Mouse (Mus musculus) cerebral cortex, adult 2 months (tissue): Measurements from ENCODE around the gene Perm1.

ENCODE experiments used
- WGBS: fragments of 180-500 bp; shearing (Covaris S2); methylation state at CpG from one replicate; pipeline ENCODE4 v1.1.7; 2018; 5-methylcytosine and 5-hydroxymethylcytosine counted together

The Perm1 gene

DNA sequence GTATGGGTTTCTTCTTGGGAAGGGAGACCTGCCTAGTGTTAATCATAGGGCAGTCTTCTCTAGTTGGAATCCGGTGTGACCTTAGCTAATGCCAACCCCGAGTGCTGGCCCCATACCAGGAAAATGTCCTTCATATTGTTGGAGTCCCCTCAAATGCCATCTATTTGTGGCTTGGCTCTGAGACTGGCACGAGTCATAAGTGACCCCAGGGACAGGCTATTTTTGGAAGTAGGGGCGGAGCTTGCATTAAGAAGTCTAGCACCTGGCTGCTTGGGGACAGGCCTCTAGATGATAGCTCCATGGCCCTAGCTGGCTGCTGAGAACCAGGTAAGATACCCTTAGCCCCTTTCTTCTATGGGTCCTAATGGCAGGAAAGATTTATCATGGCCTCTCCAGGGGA, at the start of gene Perm1:
TSS of gene Perm1 (plus strand) at position 220 of the 400 bp plus-strand sequence.
- 72% methylated on average over 4 of the region's 4 CpGs for WGBS

GRCm38 (mm10) chr4:156166477-156166876, 49.2 kb upstream of the Perm1 start:
- 84% methylated on average over 9 of the region's 9 CpGs for WGBS

- WGBS: 94% methylated on average over 8 of the region's 8 CpGs
These were observed 47.1 kb upstream of the Perm1 start for GRCm38 (mm10) chr4:156168611-156169010.

DNA sequence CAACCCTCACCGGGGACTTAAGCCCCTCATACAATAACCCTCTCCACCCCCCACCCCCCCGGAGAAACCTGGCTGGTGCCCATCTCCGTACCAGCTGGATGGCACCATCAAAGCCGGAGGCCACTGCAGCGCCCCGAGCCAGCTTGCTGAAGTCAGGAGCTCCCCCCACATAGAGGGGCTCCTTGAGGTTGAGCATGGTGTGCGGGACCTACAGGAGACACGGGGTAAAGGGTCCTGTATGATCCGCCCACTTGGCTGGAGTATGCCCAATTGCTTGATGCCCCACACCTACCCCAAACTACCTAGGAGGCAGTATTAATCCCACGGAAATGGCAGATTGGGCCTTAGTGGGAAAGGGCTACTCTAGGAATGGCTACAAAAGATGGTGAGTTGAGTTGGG, 46.5 kb upstream of the Perm1 start:
- WGBS: 92% methylated on average over 10 of the region's 10 CpGs

GRCm38 (mm10) chr4:156171828-156172227, 43.8 kb upstream of the Perm1 start:
- WGBS: 92% methylated on average over 11 of the region's 11 CpGs

GRCm38 (mm10) chr4:156177630-156178029, 38.0 kb upstream of the Perm1 start:
- WGBS: 90% methylated on average over 9 of the region's 9 CpGs

DNA sequence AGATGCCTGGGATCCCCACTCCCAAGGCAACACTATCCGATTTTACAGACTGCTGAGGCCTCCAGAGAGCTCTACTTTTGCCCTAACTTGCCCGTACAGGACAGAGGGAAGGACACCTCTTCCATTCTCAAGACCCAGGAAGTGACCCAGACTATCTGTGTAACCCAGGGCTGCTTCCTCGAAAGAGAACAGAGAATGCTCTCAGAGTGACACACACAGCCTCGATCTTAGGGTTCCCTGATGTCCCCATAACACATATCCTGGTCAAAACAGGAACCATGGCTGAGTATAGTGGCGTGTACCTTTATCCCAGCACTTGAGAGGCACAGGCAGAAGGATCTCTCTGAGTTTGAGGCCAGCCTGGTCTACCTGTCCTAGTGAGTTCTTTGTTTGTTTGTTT, 31.9 kb upstream of the Perm1 start:
- 70% methylated on average over 5 of the region's 5 CpGs for WGBS

- WGBS: 50% methylated on average over 7 of the region's 7 CpGs
These were observed 31.2 kb upstream of the Perm1 start for GRCm38 (mm10) chr4:156184291-156184954.

- WGBS: 41% methylated on average over 13 of the region's 13 CpGs
These were observed 30.2 kb upstream of the Perm1 start for GRCm38 (mm10) chr4:156185456-156185949.

GRCm38 (mm10) chr4:156185950-156186850, 29.5 kb upstream of the Perm1 start:
- 8% methylated on average over 31 of the region's 31 CpGs for WGBS

DNA sequence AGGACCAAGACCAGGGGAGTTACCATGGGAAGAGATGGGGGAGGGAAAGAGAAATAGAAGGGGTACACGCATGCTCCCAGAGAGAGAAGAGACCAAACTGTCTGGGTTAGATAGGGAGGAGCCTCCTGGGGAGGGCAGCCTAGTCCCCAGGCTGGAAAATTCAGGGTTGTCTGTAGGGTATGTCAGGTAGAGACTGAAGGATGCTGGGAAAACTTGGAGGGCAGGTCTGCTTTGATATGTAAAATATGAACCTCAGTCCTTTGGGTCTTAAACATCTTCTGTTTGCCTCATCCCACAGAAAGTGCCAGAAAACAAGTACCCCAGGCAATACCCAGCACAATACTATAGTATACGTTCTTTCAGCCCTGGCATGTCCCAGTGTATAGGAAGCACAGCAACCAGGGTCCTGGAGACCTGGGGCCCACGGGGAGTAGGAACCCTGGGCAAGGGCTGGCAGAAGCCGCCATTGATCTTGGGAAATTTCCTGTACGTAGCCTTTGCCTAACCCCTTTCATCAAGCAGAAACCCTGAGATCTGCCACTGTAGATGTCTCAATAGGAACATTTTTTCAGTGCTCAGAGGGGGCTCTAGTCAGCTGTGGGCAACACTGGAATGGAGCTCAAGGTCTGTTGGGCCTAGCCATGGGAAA, 27.4 kb upstream of the Perm1 start:
- WGBS: 70% methylated on average over 5 of the region's 5 CpGs

GRCm38 (mm10) chr4:156188811-156189323, 26.8 kb upstream of the Perm1 start:
- WGBS: 41% methylated on average over 6 of the region's 6 CpGs

DNA sequence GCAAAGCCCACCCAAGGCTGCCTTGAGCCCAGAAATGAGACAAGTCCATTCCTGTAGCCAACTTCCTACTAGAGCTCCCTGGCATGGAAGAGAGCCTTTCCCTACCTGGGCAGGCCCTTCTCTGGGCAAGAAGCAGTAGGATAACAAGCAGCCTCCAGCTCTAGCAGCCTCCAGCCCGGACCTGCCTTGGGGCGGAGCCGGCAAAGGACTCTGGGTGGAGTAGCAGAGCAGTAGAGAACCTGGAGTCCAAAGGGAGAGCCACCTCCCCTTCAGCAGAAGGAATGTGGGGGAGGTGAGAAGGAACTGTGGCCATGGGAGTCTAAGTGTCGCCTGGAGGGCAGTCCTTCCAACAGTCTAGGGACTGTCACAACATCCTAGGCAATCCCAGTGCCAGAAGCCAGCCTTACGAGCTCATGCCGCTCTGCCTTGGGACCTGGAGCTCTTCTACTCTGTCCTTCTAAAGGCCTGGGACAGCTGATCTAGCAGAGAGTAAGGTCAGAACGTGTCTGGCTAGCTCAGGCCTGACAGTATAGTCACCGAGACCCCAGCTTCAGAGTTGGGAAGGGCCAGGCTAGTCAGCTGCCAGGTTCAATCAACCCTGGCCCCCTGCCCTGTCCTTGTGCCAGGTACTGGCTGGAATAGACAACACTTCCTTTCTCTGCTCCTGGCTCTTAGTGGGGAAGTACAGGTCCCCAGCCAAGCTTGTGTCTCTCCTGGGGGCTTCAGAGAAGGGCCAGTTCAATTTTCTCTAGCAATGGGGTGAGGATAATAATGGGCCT, 23.1 kb upstream of the Perm1 start:
- 55% methylated on average over 8 of the region's 8 CpGs for WGBS

DNA sequence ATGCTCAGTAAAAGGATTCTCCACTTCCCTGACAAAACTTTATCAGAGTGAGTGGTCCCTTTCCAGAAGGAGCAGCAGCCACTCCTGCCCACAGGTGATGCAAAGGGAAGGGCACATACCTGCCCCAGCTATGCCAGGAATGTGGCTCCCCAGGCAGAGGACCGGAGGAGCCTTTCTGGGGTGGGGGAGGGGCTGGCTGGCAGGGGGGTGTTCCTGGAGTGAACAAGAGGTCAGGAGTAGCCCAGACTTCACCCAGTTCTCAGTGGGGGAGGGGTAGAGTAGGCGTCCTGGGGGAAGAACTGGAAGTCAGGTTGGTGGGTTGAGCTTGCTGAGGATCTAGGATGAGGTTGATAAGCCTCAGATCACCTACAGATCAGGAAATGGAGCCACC, 22.5 kb upstream of the Perm1 start:
- 53% methylated on average over 2 of the region's 2 CpGs for WGBS

- WGBS: 83% methylated on average over 5 of the region's 5 CpGs
These were observed 21.8 kb upstream of the Perm1 start for GRCm38 (mm10) chr4:156193906-156194305.

DNA sequence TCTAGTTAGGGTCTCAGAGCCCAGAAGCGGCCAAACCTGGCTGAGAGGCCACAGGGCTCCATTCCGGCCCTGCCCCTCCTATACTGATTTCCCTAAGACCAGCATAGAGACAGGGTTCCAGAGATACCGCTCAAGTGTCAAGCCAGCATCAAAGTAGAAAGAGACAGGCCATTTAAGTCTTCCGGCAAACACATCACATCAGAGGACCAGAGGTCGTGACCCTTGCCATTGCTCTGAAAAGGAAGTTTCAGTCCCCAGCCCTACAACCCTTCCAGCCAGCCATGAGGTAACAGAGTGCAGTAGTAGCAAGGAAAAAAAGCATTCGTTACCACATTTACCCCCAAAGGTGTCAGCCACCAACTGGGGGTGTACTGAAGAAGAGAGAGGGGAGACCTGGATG, 21.3 kb upstream of the Perm1 start:
- 77% methylated on average over 6 of the region's 6 CpGs for WGBS

GRCm38 (mm10) chr4:156195927-156196870, 19.5 kb upstream of the Perm1 start:
- 10% methylated on average over 35 of the region's 35 CpGs for WGBS

- 1% methylated on average over 65 of the region's 88 CpGs for WGBS
These were observed 18.4 kb upstream of the Perm1 start, which contains the start of gene Agrn for GRCm38 (mm10) chr4:156197131-156197828. TSS of gene Agrn (minus strand) at chr4:156197488.

DNA sequence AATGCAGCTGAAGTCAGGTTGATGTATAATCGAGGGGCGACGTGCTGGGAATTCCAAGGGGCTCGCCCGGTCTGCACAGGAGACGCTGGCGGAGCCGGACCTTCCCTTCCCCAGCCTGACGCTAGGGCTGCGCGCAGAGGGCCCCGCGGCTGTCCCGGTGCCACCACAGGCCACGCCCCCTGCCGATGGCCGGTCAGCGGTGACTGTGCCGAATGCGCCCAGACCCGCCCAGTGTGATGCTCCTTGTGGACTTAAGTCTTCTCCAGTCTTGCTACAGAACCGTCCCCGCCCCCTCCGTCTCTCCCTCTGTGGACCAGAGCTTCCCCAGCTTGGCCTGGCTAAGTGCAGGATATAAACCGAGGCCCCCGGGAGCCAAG, 17.9 kb upstream of the Perm1 start:
- WGBS: under 1% methylated on average over 26 of the region's 26 CpGs
